Mouse (Mus musculus): ENCODE results near the gene Zdhhc19. TPM values are rescaled to one million over a fixed set of nuclear protein-coding genes. Genes with fewer than 3 reads are reported as not detected.

The Zdhhc19 gene
- polyA plus RNA-seq, 1 experiment from 2014 or later: not detected

Other genes starting within 250 kb of the Zdhhc19 start
- gene Fbxo45, start 249.1 kb upstream of the Zdhhc19 start, polyA plus RNA-seq (2015; fragmentation: Nextera tagmentation; extraction: Ambion mirVana): 14.6 and 15.6 TPM in 2 replicates
- gene Wdr53, start 249.0 kb upstream of the Zdhhc19 start, polyA plus RNA-seq (2015; fragmentation: Nextera tagmentation; extraction: Ambion mirVana): 19.6 and 20.8 TPM in 2 replicates
- 0.15 TPM in 1 of 2 replicates, not detected in the other for gene Smco1, start 224.8 kb upstream of the Zdhhc19 start, polyA plus RNA-seq (2015; fragmentation: Nextera tagmentation; extraction: Ambion mirVana)
- 28.9 and 34.5 TPM in 2 replicates for gene Rnf168, start 218.8 kb upstream of the Zdhhc19 start, polyA plus RNA-seq (2015; fragmentation: Nextera tagmentation; extraction: Ambion mirVana)
- gene Ubxn7, start 164.0 kb upstream of the Zdhhc19 start, polyA plus RNA-seq (2015; fragmentation: Nextera tagmentation; extraction: Ambion mirVana): 22.7 and 25.7 TPM in 2 replicates
- gene Tm4sf19, start 95.8 kb upstream of the Zdhhc19 start, polyA plus RNA-seq (2015; fragmentation: Nextera tagmentation; extraction: Ambion mirVana): 0.30 and 0.35 TPM in 2 replicates
- gene Tctex1d2, start 76.6 kb upstream of the Zdhhc19 start, polyA plus RNA-seq (2015; fragmentation: Nextera tagmentation; extraction: Ambion mirVana): 31.5 and 39.0 TPM in 2 replicates
- 39.7 and 41.3 TPM in 2 replicates for gene Pcyt1a, start 65.3 kb upstream of the Zdhhc19 start, polyA plus RNA-seq (2015; fragmentation: Nextera tagmentation; extraction: Ambion mirVana)
- 0.16 TPM in 1 of 2 replicates, not detected in the other for gene Slc51a, start 8.4 kb upstream of the Zdhhc19 start, polyA plus RNA-seq (2015; fragmentation: Nextera tagmentation; extraction: Ambion mirVana)
- 19.8 and 24.0 TPM in 2 replicates for gene Tfrc, start 112.7 kb downstream of the Zdhhc19 start, polyA plus RNA-seq (2015; fragmentation: Nextera tagmentation; extraction: Ambion mirVana)
- 16.3 and 19.3 TPM in 2 replicates for gene Tnk2, start 147.6 kb downstream of the Zdhhc19 start, polyA plus RNA-seq (2015; fragmentation: Nextera tagmentation; extraction: Ambion mirVana)
- 1.2 and 2.3 TPM in 2 replicates for gene Muc4, start 239.6 kb downstream of the Zdhhc19 start, polyA plus RNA-seq (2015; fragmentation: Nextera tagmentation; extraction: Ambion mirVana)

Data from embryonic facial prominence, embryonic 15.5 days (tissue).